Mouse (Mus musculus) intestine, embryonic 14.5 days (tissue): Measurements from ENCODE around the gene Blvrb. TPM values are rescaled to one million over a fixed set of nuclear protein-coding genes. Genes with fewer than 3 reads are reported as not detected.

Experiments
- ATAC-seq: fragments of 200-750 bp; cut with Nextera tagmentation; replicated peaks from 2 replicates; pipeline ENCODE4 v1.8.0; 2017; ENCODE audit warnings: low read depth, moderate number of reproducible peaks, moderate TSS enrichment, moderate library complexity; ENCODE audit not compliant: low FRiP score, low TSS enrichment
- DNase-seq: peaks from one replicate; pipeline ENCODE4 v3.0.0-alpha.2; 2018; ENCODE audit warnings: low spot score
- H3K27ac ChIP-seq: fragments of 300-500 bp; sonication (generic); 2 replicates; pipeline ENCODE4 v1.5.1; 2014; ENCODE audit warnings: low read depth, mild to moderate bottlenecking, control low read depth
- H3K27me3 ChIP-seq: fragments of 300-500 bp; sonication (generic); replicated peaks from 2 replicates; pipeline ENCODE4 v1.6.1; 2014; ENCODE audit warnings: low read length, control low read depth; ENCODE audit not compliant: control insufficient read depth, insufficient read depth
- H3K36me3 ChIP-seq: fragments of 300-500 bp; sonication (generic); 2 replicates; pipeline ENCODE4 v1.6.1; 2014; ENCODE audit warnings: low read length, control low read depth; ENCODE audit not compliant: control insufficient read depth, insufficient read depth
- H3K4me1 ChIP-seq: fragments of 300-500 bp; sonication (generic); replicated peaks from 2 replicates; pipeline ENCODE4 v1.6.1; 2014; ENCODE audit warnings: low read length, control low read depth, mixed read lengths; ENCODE audit not compliant: control insufficient read depth, insufficient read depth
- H3K4me2 ChIP-seq: fragments of 300-500 bp; sonication (generic); 2 replicates; pipeline ENCODE4 v1.6.1; 2014; ENCODE audit warnings: low read length
- H3K4me3 ChIP-seq: fragments of 300-500 bp; sonication (generic); 2 replicates; pipeline ENCODE4 v1.5.1; 2014; ENCODE audit warnings: low read depth, low read length, control low read depth, mixed read lengths
- H3K9ac ChIP-seq: fragments of 300-500 bp; sonication (generic); 2 replicates; pipeline ENCODE4 v1.6.1; 2014; ENCODE audit warnings: mild to moderate bottlenecking, low read length
- H3K9me3 ChIP-seq: fragments of 300-500 bp; sonication (generic); 2 replicates; pipeline ENCODE4 v1.6.1; 2016; ENCODE audit warnings: low read length, control low read depth; ENCODE audit not compliant: control insufficient read depth
- WGBS: fragments of 180-500 bp; shearing (Covaris S2); extraction: QIAGEN DNeasy Blood & Tissue Kit; methylation state at CpG from one replicate; pipeline ENCODE4 v1.1.7; 2014; 5-methylcytosine and 5-hydroxymethylcytosine counted together
- polyA plus RNA-seq: library from polyadenylated mRNA; unstranded; fragments of >200 nt; fragmentation: Nextera tagmentation; extraction: Ambion mirVana; gene quantifications from 2 replicates; pipeline ENCODE4 v1.2.1, GENCODE M21; 2014

Blvrb gene
- polyA plus RNA-seq, 1 experiment from 2014 or later: 52.3 TPM

DNA sequence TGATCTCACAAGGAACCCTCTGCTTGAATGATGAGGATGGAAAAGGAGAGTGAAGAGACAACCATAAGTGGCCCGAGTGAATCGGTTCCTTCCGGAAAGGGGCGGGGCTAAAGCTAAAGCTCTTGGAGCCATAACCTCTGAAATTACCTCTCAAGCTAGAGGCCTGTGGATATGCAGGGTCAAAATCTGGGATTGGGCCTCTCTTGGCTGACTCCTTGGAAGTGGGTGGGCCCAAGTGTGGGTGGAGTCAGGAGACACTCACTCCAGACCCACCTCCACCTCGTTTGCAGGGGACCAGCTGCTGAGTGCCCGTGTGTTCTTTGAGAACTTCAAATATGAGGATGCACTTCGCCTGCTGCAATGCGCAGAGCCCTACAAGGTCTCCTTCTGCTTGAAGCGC lies 67.2 kb downstream of the Blvrb start:
- H3K4me3 ChIP-seq: no peak overlapping the region
- H3K9ac ChIP-seq: no peak overlapping the region
- ATAC-seq: no peak
- 69% methylated on average over 9 of the region's 9 CpGs for WGBS
- H3K27me3 ChIP-seq: no peaks in the 10 kb centered on the region
- H3K4me2 ChIP-seq: no peak overlapping the region
- peaks cover 12% of the 10 kb centered on the region; the same call in 1 of the 2 replicates for H3K36me3 ChIP-seq
- no peaks in the 10 kb centered on the region; the same call in 1 of the 2 replicates for H3K4me1 ChIP-seq
- peaks cover 7% of the 10 kb centered on the region; the same call in 1 of the 2 replicates for H3K9me3 ChIP-seq
- no peak overlapping the region for H3K27ac ChIP-seq
- DNase-seq: no peak

Other genes starting within 250 kb of the Blvrb start
- gene Itpkc, start 219.3 kb upstream of the Blvrb start, polyA plus RNA-seq: 8.9 and 9.3 TPM in 2 replicates
- 16.7 and 18.0 TPM in 2 replicates for gene Coq8b, start 215.0 kb upstream of the Blvrb start, polyA plus RNA-seq
- 9.2 and 11.0 TPM in 2 replicates for gene Numbl, start 189.5 kb upstream of the Blvrb start, polyA plus RNA-seq
- gene Ltbp4, start 110.3 kb upstream of the Blvrb start, polyA plus RNA-seq: 97.9 and 110 TPM in 2 replicates
- gene Shkbp1, start 92.0 kb upstream of the Blvrb start, polyA plus RNA-seq: 39.8 and 40.0 TPM in 2 replicates
- gene Gm20479, start 90.6 kb upstream of the Blvrb start, polyA plus RNA-seq: 0.50 and 1.2 TPM in 2 replicates
- gene Sptbn4, start 292 bp upstream of the Blvrb start, polyA plus RNA-seq: 0.34 and 0.48 TPM in 2 replicates
- gene Sertad3, start 25.8 kb downstream of the Blvrb start, polyA plus RNA-seq: 25.2 and 29.0 TPM in 2 replicates
- gene Sertad1, start 38.9 kb downstream of the Blvrb start, polyA plus RNA-seq: 33.9 and 38.4 TPM in 2 replicates
- 1.5 and 1.6 TPM in 2 replicates for gene Prx, start 51.3 kb downstream of the Blvrb start, polyA plus RNA-seq
- 0.83 and 1.2 TPM in 2 replicates for gene Hipk4, start 75.3 kb downstream of the Blvrb start, polyA plus RNA-seq
- gene Pld3, start 105.2 kb downstream of the Blvrb start, polyA plus RNA-seq: 58.5 and 66.6 TPM in 2 replicates
- gene 2310022A10Rik, start 105.3 kb downstream of the Blvrb start, polyA plus RNA-seq: 20.8 and 23.6 TPM in 2 replicates
- gene Akt2, start 143.6 kb downstream of the Blvrb start, polyA plus RNA-seq: 83.4 and 90.5 TPM in 2 replicates
- gene Ttc9b, start 205.9 kb downstream of the Blvrb start, polyA plus RNA-seq: 3.2 and 3.3 TPM in 2 replicates
- gene Map3k10, start 226.6 kb downstream of the Blvrb start, polyA plus RNA-seq: 6.3 and 7.0 TPM in 2 replicates
- 2.5 and 3.4 TPM in 2 replicates for gene Zfp607b, start 241.4 kb downstream of the Blvrb start, polyA plus RNA-seq